Mouse (Mus musculus) midbrain, embryonic 11.5 days (tissue): Measurements from ENCODE around the gene Gm136. TPM values are rescaled to one million over a fixed set of nuclear protein-coding genes. Genes with fewer than 3 reads are reported as not detected.

Experiments used
- ATAC-seq: fragments of 200-750 bp; cut with Nextera tagmentation; 2 replicates; pipeline ENCODE4 v1.8.0; 2017; ENCODE audit warnings: moderate TSS enrichment, moderate library complexity; ENCODE audit not compliant: low FRiP score
- DNase-seq: peaks from one replicate; pipeline ENCODE4 v3.0.0; 2015; ENCODE audit warnings: low spot score; ENCODE audit errors: missing footprints
- H3K27ac ChIP-seq: fragments of 300-500 bp; sonication (generic); 2 replicates; pipeline ENCODE4 v1.5.1; 2014; ENCODE audit warnings: low read depth, low read length
- H3K27me3 ChIP-seq: fragments of 300-500 bp; sonication (generic); 2 replicates; pipeline ENCODE4 v1.6.1; 2014; ENCODE audit warnings: mild to moderate bottlenecking, low read length, moderate library complexity, mixed read lengths; ENCODE audit not compliant: control insufficient read depth, insufficient read depth
- H3K36me3 ChIP-seq: fragments of 300-500 bp; sonication (generic); 2 replicates; pipeline ENCODE4 v1.6.1; 2014; ENCODE audit warnings: mild to moderate bottlenecking, low read length, moderate library complexity, mixed read lengths; ENCODE audit not compliant: control insufficient read depth, insufficient read depth
- H3K4me1 ChIP-seq: fragments of 300-500 bp; sonication (generic); 2 replicates; pipeline ENCODE4 v1.6.1; 2014; ENCODE audit warnings: low read length; ENCODE audit not compliant: control insufficient read depth, insufficient read depth
- H3K4me2 ChIP-seq: fragments of 300-500 bp; sonication (generic); 2 replicates; pipeline ENCODE4 v1.6.1; 2014; ENCODE audit warnings: mild to moderate bottlenecking, moderate library complexity
- H3K4me3 ChIP-seq: fragments of 300-500 bp; sonication (generic); 2 replicates; pipeline ENCODE4 v1.5.1; 2014; ENCODE audit warnings: low read depth, low read length
- H3K9ac ChIP-seq: fragments of 300-500 bp; sonication (generic); 2 replicates; pipeline ENCODE4 v1.6.1; 2014; ENCODE audit warnings: low read length
- H3K9me3 ChIP-seq: fragments of 300-500 bp; sonication (generic); 2 replicates; pipeline ENCODE4 v1.6.1; 2016; ENCODE audit warnings: low read length; ENCODE audit not compliant: control insufficient read depth
- WGBS: fragments of 180-500 bp; shearing (Covaris S2); extraction: QIAGEN DNeasy Blood & Tissue Kit; methylation state at CpG from one replicate; pipeline ENCODE4 v1.1.7; 2014; 5-methylcytosine and 5-hydroxymethylcytosine counted together
- polyA plus RNA-seq: library from polyadenylated mRNA; unstranded; fragments of >200 nt; fragmentation: Nextera tagmentation; extraction: Ambion mirVana; gene quantifications from 2 replicates; pipeline ENCODE4 v1.2.1, GENCODE M21; 2014

Gm136 gene
- polyA plus RNA-seq, 1 experiment from 2014 or later: not detected

DNA sequence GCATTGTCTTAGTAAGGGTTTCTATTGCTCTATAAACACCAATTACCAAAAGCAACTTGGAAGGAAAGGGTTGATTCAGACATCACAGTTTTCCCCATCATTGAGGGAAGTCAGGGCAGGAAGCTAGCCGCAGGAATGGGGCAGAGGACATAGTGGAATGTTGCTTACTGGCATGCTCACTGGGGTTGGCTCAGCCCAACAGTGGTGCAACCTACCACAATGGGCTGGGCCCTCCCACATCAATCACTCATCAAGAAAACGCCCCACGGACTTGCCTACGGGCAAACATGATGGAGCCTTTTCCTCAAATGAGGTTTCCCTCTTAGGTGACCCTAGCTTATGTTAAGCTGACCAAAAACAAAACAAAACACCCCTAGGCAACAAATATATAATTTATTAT is 32.9 kb downstream of the Gm136 start:
- 73% methylated on average over 4 of the region's 4 CpGs for WGBS
- ATAC-seq: no peak

DNA sequence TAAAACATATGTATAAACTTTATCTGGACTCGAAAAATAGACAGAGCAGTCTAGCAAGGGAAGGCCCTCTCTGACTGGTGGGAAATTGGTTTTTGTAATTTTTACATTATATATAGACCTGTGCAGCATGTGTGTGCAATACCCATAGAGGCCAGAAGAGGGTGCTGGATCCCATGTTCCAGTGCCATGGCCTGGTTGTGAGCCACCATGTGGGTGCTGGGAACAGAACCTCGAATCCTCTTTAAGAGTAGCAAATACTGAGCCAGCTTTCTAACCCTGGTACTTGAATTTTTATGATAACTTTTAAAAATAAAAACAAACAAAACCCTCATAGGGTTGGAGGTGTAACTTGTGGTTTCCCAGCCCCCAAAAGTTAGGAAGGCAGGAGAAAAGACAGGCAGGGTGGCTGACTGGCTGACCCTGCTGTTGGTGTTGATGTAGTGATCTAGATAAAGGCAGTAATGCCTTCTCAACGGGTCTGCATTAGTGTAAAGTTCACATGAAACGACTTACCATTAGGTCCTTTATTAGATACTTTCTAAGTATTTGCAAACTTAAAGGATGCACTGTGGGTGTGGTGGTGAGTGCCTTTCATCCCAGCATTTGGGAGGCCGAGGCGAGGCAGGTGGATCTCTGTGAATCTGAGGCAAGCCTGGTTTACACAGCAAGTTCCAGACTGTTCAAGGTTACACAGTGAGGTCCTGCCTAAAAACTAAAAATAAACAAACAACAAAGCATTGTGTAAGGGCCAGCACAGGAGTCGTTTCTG is 35.8 kb downstream of the Gm136 start:
- no peak for ATAC-seq
- Histone ChIP-seq H3K27me3 (no peaks in the 10 kb centered on the region), H3K27ac (no peak overlapping the region), H3K4me1 (no peaks in the 10 kb centered on the region), H3K9me3 (peaks cover 4% of the 10 kb centered on the region), H3K4me2 (no peak overlapping the region), H3K36me3 (no peaks in the 10 kb centered on the region), H3K4me3 (no peak overlapping the region), H3K9ac (no peak overlapping the region)
- DNase-seq: no peak
- WGBS: 84% methylated on average over 7 of the region's 7 CpGs

More for the DNA sequence above, 32.9 kb downstream of the Gm136 start:
- DNase-seq: no peak
- Histone ChIP-seq H3K9ac (no peak overlapping the region), H3K36me3 (no peaks in the 10 kb centered on the region), H3K4me3 (no peak overlapping the region), H3K27me3 (no peaks in the 10 kb centered on the region), H3K4me2 (no peak overlapping the region), H3K4me1 (no peaks in the 10 kb centered on the region), H3K27ac (no peak overlapping the region), H3K9me3 (peaks cover 4% of the 10 kb centered on the region)

DNA sequence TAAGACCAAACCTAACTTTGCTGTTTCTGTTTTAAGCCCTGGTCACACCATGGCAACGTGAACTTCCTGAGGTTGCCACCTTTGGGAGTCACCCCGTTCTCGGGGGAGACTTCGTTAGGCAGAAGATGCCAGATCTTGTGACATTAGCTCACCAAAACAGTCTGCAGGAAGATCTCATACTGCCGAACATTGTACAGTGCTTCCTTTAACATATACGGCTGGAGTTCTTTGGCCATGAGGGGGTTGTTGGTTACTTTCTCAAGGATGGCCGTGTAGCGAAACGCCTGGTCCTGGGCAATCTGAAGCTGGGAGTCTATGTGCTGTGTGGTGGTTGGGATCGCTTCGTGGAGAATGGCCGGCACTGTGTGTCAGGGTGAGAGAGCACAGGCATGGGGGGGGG is 36.6 kb downstream of the Gm136 start:
- Histone ChIP-seq H3K27ac (no peak overlapping the region), H3K4me3 (no peak overlapping the region), H3K27me3 (no peaks in the 10 kb centered on the region), H3K36me3 (no peaks in the 10 kb centered on the region), H3K9ac (no peak overlapping the region), H3K4me1 (no peaks in the 10 kb centered on the region), H3K4me2 (no peak overlapping the region), H3K9me3 (peaks cover 4% of the 10 kb centered on the region)
- DNase-seq (no peak), ATAC-seq (no peak)
- WGBS: 96% methylated on average over 12 of the region's 12 CpGs

DNA sequence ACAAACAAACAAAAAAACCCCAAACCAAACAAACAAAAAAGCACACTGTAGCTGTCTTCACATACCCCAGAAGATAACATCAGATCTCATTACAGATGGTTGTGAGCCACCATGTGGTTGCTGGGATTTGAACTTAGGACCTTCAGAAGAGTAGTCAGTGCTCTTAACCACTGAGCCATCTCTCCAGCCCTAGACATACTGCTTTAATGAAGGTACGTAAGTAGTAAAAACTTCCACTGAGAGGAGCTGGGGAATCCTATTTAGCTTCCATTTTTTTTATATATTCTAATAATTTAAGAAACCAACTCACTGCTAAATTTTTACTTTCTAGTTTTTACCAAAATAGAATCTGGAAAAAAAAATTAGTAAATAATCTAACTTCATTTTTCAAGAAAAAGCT is 41.0 kb downstream of the Gm136 start:
- 96% methylated on average over 1 of the region's 1 CpGs for WGBS
- no peaks in the 10 kb centered on the region for H3K36me3 ChIP-seq
- H3K9ac ChIP-seq: no peak overlapping the region
- no peak overlapping the region for H3K27ac ChIP-seq
- H3K4me1 ChIP-seq: no peaks in the 10 kb centered on the region
- no peak overlapping the region for H3K4me2 ChIP-seq
- DNase-seq: no peak
- peaks cover under 1% of the 10 kb centered on the region; the same call in 1 of the 2 replicates for H3K9me3 ChIP-seq
- no peak for ATAC-seq
- H3K4me3 ChIP-seq: no peak overlapping the region
- H3K27me3 ChIP-seq: no peaks in the 10 kb centered on the region

DNA sequence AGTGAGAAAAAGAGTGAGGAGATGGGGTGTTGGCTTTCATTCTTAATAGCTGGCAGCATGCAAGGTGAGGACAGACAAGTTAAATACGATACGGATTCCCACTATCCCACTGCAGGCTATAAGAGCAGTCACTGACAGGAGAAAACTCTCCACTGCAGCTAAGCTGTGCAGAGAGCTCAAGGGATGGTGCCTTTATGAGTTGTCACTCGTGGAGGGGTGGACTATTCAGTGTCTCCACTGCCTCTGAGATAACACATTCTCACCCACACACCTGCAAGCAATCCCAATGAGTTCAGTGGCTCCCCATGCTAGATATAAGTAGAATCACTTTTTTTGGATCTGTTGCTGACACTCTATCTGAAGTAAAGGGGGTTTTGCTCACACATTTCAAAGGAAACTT is 47.9 kb downstream of the Gm136 start:
- no peak for ATAC-seq
- H3K9me3 ChIP-seq: no peaks in the 10 kb centered on the region

DNA sequence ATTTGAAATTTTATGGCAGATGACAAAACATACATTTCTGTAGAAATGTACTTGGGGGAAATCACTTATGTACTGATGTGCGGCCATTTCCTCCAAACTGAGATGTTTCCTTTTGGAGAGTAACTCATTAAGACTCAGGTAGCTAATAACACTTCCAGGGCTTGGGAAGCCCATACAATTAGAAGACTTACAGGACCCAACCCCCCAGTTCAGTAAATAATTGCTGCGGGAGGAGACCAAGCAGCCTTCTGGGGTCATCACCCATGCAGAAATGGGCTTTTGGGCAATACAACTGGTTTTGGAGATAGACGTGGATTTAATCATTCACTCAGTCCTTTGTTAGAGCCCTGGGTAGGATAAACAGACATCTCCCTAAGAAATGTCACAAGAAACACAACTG is 48.8 kb downstream of the Gm136 start:
- H3K4me2 ChIP-seq: no peak overlapping the region
- no peaks in the 10 kb centered on the region for H3K4me1 ChIP-seq
- no peak overlapping the region for H3K27ac ChIP-seq
- H3K9me3 ChIP-seq: no peaks in the 10 kb centered on the region
- no peak overlapping the region for H3K9ac ChIP-seq
- 78% methylated on average over 3 of the region's 3 CpGs for WGBS
- ATAC-seq (no peak), DNase-seq (no peak)
- H3K4me3 ChIP-seq: no peak overlapping the region
- no peaks in the 10 kb centered on the region for H3K36me3 ChIP-seq
- H3K27me3 ChIP-seq: no peaks in the 10 kb centered on the region

More for the DNA sequence above, 47.9 kb downstream of the Gm136 start:
- Histone ChIP-seq H3K4me3 (no peak overlapping the region), H3K4me1 (no peaks in the 10 kb centered on the region), H3K9ac (no peak overlapping the region), H3K4me2 (no peak overlapping the region), H3K27me3 (no peaks in the 10 kb centered on the region), H3K27ac (no peak overlapping the region), H3K36me3 (no peaks in the 10 kb centered on the region)
- DNase-seq: no peak
- 80% methylated on average over 3 of the region's 3 CpGs for WGBS

DNA sequence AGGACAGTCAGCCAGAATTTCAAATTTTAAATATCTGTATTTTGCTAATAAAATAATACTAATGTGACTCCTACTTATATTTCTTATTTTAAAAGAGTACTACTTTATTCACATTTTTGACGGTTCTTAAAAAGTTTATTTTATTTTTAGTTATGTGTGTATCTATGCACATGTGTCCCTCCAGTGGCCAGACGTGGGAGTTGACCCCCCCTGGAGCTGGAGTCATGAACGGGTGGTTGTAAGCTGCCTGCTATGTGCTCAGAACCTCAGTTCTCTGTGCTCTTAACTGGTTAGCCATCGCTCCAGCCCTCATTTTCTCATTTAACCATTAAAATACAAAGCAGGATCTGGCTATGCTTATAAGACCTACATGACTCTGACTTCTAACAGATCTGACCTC is 53.0 kb downstream of the Gm136 start:
- no peaks in the 10 kb centered on the region for H3K4me1 ChIP-seq
- ATAC-seq: no peak
- no peak overlapping the region for H3K9ac ChIP-seq
- no peaks in the 10 kb centered on the region for H3K36me3 ChIP-seq
- WGBS: 79% methylated on average over 4 of the region's 4 CpGs
- no peak overlapping the region for H3K4me3 ChIP-seq
- H3K9me3 ChIP-seq: no peaks in the 10 kb centered on the region
- DNase-seq: no peak
- no peak overlapping the region for H3K4me2 ChIP-seq
- no peak overlapping the region for H3K27ac ChIP-seq
- no peaks in the 10 kb centered on the region for H3K27me3 ChIP-seq

DNA sequence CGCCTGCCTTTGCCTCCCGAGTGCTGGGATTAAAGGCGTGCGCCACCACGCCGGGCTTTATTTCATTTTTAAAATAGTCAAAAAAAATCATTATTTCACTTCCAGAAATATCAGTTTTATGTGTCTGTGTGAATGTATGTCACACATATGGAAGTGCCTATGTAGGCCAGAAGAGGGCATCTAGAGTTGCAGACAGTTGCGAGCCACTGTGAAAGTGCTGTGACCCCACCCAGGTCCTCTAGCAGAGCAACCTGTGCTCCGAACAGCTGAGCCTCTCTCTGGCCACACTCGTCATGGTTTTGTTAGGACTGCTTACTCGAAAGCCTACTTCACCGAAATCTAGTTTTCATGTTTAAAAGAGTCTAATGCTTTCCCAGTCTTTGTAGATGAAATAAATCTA is 53.8 kb downstream of the Gm136 start:
- Histone ChIP-seq H3K27ac (no peak overlapping the region), H3K4me3 (no peak overlapping the region), H3K4me1 (no peaks in the 10 kb centered on the region), H3K9me3 (no peaks in the 10 kb centered on the region), H3K36me3 (no peaks in the 10 kb centered on the region), H3K9ac (no peak overlapping the region), H3K4me2 (no peak overlapping the region), H3K27me3 (no peaks in the 10 kb centered on the region)
- DNase-seq: no peak
- ATAC-seq: no peak
- 97% methylated on average over 11 of the region's 11 CpGs for WGBS

DNA sequence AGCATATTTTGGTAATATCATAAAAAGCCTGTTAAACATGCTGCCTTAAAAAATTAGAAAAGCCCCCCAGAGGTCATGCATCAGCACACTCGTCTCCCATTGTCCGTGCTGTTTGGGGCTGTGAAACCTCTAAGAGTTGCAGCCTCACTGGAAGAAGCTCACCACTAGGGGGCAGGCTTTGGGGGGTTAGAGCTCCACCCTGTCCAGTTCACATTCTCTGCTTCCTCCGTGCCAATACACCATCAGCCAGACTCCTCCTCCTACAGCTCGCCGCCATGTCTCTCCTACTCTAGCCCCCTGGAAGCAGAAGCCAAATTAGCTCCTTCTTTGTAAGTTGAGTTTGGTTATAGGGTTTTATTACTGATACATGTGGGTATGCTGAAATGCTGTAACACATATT is 54.5 kb downstream of the Gm136 start:
- ATAC-seq (peak; percentile 48; the same call in 1 of the 2 replicates), DNase-seq (peak; percentile 93)
- Histone ChIP-seq H3K9me3 (no peaks in the 10 kb centered on the region), H3K27ac (no peak overlapping the region), H3K36me3 (no peaks in the 10 kb centered on the region), H3K4me1 (no peaks in the 10 kb centered on the region), H3K27me3 (no peaks in the 10 kb centered on the region), H3K4me2 (no peak overlapping the region), H3K9ac (no peak overlapping the region), H3K4me3 (no peak overlapping the region)
- WGBS: 45% methylated on average over 5 of the region's 5 CpGs
